Mouse (Mus musculus) right cerebral cortex, postnatal 4 days (tissue): ENCODE measurements at regions not wholly inside any gene's neighbourhood (a gene's known extent, or its start where the extent isn't known, plus 50 kb on each side); places are given as distances from the start of the nearest gene placed in this dataset.

Experiments used
- DNase-seq: peaks from one replicate; pipeline ENCODE4 v3.0.0-alpha.2; 2022

- no peak for DNase-seq
These were observed 275.5 kb downstream of the Gm5447 start for GRCm38 (mm10) chr13:31249525-31249924.

GRCm38 (mm10) chr13:31254016-31254415, 280.0 kb downstream of the Gm5447 start:
- no peak for DNase-seq

- no peak for DNase-seq
These were observed 280.7 kb downstream of the Gm5447 start for GRCm38 (mm10) chr13:31254744-31255143.

GRCm38 (mm10) chr13:31255506-31255905, 281.5 kb downstream of the Gm5447 start:
- DNase-seq = no peak

GRCm38 (mm10) chr13:31267865-31268264, 288.1 kb upstream of the Foxq1 start:
- DNase-seq = no peak

GRCm38 (mm10) chr13:31276005-31276644, 279.8 kb upstream of the Foxq1 start:
- DNase-seq = no peak

- no peak for DNase-seq
These were observed 265.3 kb upstream of the Foxq1 start for GRCm38 (mm10) chr13:31290630-31291029.

- no peak for DNase-seq
These were observed 263.1 kb upstream of the Foxq1 start for GRCm38 (mm10) chr13:31292584-31293387.

- no peak for DNase-seq
These were observed 261.9 kb upstream of the Foxq1 start for GRCm38 (mm10) chr13:31294011-31294410.

GRCm38 (mm10) chr13:31303194-31303593, 252.7 kb upstream of the Foxq1 start:
- no peak for DNase-seq

- no peak for DNase-seq
These were observed 251.6 kb upstream of the Foxq1 start for GRCm38 (mm10) chr13:31304286-31304865.

GRCm38 (mm10) chr13:31309083-31309621, 246.8 kb upstream of the Foxq1 start:
- no peak for DNase-seq

- no peak for DNase-seq
These were observed 243.2 kb upstream of the Foxq1 start for GRCm38 (mm10) chr13:31312772-31313171.

- no peak for DNase-seq
These were observed 242.1 kb upstream of the Foxq1 start for GRCm38 (mm10) chr13:31313821-31314220.

GRCm38 (mm10) chr13:31317066-31317465, 238.9 kb upstream of the Foxq1 start:
- DNase-seq = no peak

- no peak for DNase-seq
These were observed 237.9 kb upstream of the Foxq1 start for GRCm38 (mm10) chr13:31318008-31318407.

- DNase-seq = no peak
These were observed 234.5 kb upstream of the Foxq1 start for GRCm38 (mm10) chr13:31321411-31321810.

GRCm38 (mm10) chr13:31326269-31326851, 229.6 kb upstream of the Foxq1 start:
- no peak for DNase-seq

- DNase-seq = no peak
These were observed 228.4 kb upstream of the Foxq1 start for GRCm38 (mm10) chr13:31327511-31327951.

- DNase-seq = no peak
These were observed 227.2 kb upstream of the Foxq1 start for GRCm38 (mm10) chr13:31328756-31329155.

GRCm38 (mm10) chr13:31330731-31331130, 225.2 kb upstream of the Foxq1 start:
- DNase-seq = no peak

- no peak for DNase-seq
These were observed 221.0 kb upstream of the Foxq1 start for GRCm38 (mm10) chr13:31334981-31335380.

- no peak for DNase-seq
These were observed 218.3 kb upstream of the Foxq1 start for GRCm38 (mm10) chr13:31337631-31338030.
